Mouse (Mus musculus) monocyte, adult 2 months (primary cell): ENCODE results near the gene Rab35.

Source experiments
- DNase-seq, 2 experiments: peaks; one replicate each; pipeline ENCODE4 v3.0.0; 2022; ENCODE audit warnings: low spot score in 2 of 2, low read depth in 1 of 2

The Rab35 gene

DNA sequence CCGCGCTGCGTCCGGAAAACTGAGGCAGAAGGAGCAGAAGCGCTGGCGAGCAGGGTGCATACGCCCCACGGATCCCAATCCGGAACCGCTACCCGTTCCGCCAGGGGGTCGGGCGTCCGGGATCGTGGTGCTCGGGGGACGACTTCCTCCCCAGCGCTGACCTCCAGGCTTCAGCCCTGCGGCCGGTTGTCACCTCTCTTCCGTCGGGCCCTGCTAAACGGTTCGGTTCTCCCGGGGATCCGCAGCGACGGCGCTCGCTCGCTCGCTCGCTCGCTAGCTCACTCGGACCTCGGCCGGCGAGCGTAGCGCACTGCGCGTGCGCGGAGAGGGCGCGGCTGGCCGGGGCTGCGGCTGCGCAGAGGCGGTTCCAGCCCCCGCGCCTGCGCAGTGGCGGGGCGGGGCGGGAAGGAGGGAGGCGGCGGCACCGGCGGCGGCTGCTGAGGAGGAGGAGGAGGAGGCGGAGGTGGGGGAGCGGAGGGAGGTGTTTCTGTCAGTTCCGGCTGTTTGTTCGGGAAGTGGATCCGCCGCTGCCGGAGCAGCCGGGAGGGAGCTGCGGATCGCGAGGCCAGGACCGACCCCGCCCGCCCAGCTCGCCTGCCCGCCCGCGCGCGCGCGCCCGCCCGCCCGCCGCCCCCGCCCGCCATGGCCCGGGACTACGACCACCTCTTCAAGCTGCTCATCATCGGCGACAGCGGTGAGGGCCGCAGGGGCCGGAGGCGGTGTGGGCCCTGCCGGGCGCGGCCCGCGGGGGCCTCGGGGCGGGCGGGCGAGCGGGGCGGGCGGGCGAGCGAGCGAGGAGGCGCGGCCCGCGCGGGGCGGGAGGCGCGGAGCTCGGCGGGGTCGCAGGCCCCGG is at the start of gene Rab35:
TSS of gene Rab35 (plus strand) at position 404 of the 853 bp plus-strand sequence.
- peak; percentile 87 to 92 for DNase-seq

DNA sequence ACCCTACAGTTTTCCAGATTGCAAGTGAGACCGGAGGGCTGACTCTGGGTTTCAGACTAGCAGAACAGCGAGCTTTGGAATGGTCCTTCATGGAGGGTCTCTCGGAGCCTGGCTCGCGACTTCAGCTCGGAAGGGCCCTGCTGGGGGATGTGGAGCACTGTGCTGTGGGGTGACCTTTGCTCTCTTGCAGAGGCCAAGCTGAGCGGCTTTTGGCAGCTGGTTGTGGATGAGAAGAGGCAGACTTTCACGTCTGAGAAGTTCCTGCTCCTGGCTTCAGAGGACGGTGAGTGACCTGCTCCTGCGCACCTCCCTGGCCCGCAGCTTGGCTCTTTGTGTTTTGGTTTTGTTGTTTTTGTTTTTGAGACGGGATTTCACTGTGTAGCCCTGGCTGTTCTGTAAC is 46.1 kb upstream of the Rab35 start:
- no peak for DNase-seq

- no peak for DNase-seq
Measured at GRCm38 (mm10) chr5:115586166-115586565, 45.5 kb upstream of the Rab35 start.

- no peak for DNase-seq
Measured at GRCm38 (mm10) chr5:115586780-115587179, 44.9 kb upstream of the Rab35 start.

- no peak for DNase-seq
Measured at GRCm38 (mm10) chr5:115591028-115591427, 40.7 kb upstream of the Rab35 start.

- no peak for DNase-seq
Measured at GRCm38 (mm10) chr5:115591506-115591905, 40.2 kb upstream of the Rab35 start.

GRCm38 (mm10) chr5:115603561-115603960 is 28.1 kb upstream of the Rab35 start:
- DNase-seq: no peak

GRCm38 (mm10) chr5:115611566-115611965 is 20.1 kb upstream of the Rab35 start:
- DNase-seq: no peak

DNA sequence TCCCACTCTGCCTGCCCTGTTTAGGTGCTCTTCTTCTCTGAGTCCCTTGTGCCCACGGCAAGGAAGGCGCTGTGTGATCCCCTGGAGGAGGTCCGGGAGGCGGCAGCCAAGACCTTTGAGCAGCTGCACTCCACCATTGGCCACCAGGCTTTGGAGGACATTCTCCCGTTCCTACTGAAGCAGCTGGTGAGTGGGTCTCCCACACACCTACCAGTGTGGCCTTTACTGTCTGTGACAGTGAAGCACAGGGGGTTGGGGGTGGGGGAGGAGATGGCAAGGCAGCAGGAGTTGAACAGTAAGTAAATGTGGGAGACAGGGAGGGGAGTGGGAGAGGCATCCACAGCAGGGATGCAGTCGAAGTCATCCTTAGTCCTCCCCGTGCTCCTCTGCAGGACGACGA is 18.4 kb upstream of the Rab35 start:
- DNase-seq: no peak

GRCm38 (mm10) chr5:115614948-115615347 is 16.8 kb upstream of the Rab35 start:
- DNase-seq: no peak

DNA sequence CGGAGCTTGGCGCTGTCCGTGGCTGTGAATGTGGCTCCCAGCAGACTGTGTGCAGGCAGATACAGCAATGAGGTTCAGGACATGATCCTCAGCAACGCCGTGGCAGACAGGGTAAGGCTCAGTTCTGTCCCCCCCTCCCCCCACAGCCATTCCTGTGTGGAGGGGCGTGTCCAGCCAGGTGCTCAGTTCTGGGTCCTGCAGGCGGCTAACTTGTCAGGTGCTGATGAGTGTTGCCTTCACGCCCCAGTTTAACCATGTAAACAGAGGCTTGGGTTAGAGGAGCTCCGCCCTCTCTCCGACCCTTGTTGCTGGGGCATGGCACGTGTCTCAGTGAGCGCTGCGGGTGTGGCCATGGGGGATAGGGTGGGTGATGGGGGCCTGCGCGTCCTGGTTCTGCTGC is 12.0 kb upstream of the Rab35 start:
- DNase-seq: no peak

DNA sequence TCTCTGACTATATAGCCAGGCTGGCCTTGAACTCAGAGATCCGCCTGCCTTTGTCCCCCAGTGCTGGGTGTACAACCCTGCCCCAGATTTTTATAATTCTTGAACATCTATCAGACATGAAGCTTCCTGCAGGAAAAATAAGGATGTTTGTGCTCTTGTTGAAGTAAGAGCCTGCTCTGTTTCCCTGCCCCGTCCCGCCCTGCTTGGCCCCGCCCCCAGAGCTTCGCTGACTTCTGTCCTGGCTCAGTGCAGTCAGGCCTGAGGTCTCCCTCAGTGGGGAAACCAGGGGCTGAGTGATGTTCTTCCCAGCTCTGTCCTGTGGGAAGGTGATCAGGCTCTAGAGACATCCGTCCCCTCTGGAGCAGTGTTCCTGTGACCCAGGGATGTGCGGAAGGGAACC is 9.0 kb upstream of the Rab35 start:
- no peak for DNase-seq

- no peak for DNase-seq
Measured at GRCm38 (mm10) chr5:115623694-115624440, 7.8 kb upstream of the Rab35 start.

GRCm38 (mm10) chr5:115626237-115626886 is 5.3 kb upstream of the Rab35 start:
- no peak for DNase-seq

GRCm38 (mm10) chr5:115628083-115628482 is 3.6 kb upstream of the Rab35 start:
- no peak for DNase-seq

GRCm38 (mm10) chr5:115629672-115630071 is 2.0 kb upstream of the Rab35 start:
- DNase-seq: no peak

- no peak for DNase-seq
Measured at GRCm38 (mm10) chr5:115630291-115630690, 1.4 kb upstream of the Rab35 start.

- DNase-seq: no peak
Measured at GRCm38 (mm10) chr5:115632358-115632714, 628 bp downstream of the Rab35 start.

DNA sequence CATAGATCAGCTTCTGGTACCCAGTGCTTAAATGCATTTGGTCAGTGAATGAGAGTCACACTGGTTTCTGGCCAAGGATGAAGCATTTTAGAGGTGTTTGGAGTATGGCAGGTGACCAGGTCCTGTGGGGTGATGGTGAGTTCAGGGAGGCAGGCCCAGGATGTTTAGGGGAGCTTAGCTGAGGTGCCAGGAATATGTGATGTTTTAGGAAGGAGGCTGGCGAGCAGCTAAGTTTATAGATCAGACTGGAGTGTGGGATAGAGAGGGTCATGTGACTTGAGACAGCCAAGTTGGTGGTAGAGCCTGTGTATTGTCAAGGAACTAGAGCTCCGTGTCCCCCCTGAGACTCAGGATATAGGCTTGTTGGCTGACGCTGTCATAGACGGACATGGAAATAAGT is 1.4 kb downstream of the Rab35 start:
- no peak for DNase-seq

DNA sequence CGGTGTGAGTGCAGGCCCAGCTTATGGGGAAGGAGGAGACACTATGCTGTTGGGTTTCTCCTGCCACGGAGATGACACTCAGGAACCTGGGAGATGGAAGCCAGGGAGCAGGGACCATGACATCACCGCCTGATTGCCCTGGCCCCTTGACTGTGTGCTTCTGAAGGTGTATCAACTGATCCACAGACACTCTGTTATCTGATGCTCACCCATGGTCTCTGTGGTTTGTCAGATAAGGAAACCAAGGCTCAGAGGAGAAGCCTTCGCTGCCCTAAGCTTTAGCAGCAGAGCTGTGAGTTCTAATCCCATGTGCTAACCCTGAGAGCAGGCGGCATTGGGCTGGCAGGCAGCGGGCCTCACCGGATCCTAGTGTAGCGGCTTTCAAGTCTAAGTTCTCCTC is 2.3 kb downstream of the Rab35 start:
- DNase-seq: no peak

DNA sequence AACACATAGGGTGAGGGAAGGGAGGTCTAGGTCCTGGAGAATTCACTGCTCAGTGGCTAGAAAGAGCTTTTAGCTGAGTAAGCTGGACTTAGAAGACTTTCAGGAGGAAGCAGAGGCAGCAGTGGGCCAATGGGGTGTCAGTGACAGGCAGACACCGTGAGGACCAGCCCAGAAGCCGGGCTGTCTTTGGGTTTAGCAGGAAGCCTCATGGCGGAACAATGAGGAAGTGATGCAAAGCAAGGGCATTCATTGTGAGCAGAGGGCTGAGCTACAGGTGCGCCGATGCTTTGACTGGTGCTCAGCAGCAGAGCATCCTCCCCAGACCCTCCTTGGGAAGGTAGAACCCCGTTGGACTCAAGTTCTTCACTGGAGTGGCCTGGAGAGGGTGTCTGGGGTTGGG is 3.8 kb downstream of the Rab35 start:
- DNase-seq: peak; percentile 42 to 51

DNA sequence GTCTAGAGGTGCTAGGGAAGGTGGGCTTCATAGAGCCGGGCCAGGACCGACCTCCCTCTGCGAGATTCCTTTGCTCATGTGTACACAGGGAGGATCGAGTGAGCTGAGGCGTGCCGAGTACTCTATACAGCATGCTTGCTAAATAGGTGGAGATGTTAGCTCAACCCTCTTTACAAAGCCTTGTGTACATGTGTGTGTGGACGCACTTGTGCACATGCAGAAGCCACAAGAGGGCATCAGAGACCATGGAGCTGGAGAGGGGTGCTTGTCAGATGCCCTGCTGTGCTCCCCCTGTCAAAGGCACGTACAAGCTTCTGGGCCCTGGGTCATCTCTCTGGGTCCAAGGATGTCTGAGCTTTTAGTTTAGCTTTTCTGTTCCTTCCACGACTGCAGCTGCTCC is 12.5 kb downstream of the Rab35 start:
- no peak for DNase-seq
